23 mouse cellular contexts compared by ENCODE assay signal in the genomic region with DNA sequence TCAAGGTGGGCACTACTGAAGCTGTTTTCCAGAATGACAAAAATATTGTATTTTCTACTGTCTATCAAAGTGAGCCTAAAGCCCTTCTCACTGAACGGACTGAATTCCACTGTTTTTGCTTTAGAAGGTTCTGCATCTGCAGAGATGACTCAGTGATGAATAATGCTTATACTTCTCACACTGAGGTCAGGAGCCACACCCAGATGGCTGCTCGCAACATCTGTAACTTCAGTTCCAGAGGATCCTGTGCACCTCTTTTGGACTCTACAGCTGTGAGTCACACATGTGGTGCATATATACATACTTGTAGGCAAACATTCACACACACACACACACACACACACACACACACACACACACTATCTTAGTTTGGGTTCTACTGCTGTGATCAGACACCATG.
DNase-seq lines count a peak whose midpoint lies in the region; TF ChIP-seq lines count a peak whose summit lies in the region.
"Had no signal": no experiment of that assay in that cellular context is flagged by ENCODE, and none has a peak within 500 bp of the region (broad histone marks: within the 10 kb centered on the region; RNA-seq: fewer than 3 reads in every experiment).

No protein-coding gene starts in this region.

- 0 out of 2 replicates have a peak overlapping the region, but pooled peaks have one; percentile 3 for H3K27ac ChIP-seq in olfactory bulb, adult 2 months (ENCODE audit: insufficient read depth, low read depth, low read length)
- H3K27ac ChIP-seq: embryonic facial prominence, embryonic 10.5 days; embryonic facial prominence, embryonic 13.5 days; forebrain, embryonic 10.5 days; forebrain, embryonic 13.5 days; gastrocnemius, adult 2 months; hindbrain, embryonic 13.5 days; intestine, embryonic 15.5 days had no signal

- peak; percentile 97 for DNase-seq in 3T3-L1 (ENCODE audit: low read depth, low spot score)
- DNase-seq in NIH3T3 (ENCODE audit: low read depth): peak; percentile 63
- DNase-seq in thymus, postnatal 36 days: no peak
- DNase-seq in spleen, postnatal 10 days (ENCODE audit: low spot score in 2 of 2): no peak
- DNase-seq in lung, postnatal 14 days: no peak
- DNase-seq: adrenal gland, postnatal 10 days; B cell, adult 2 months; cerebellum, adult 11-12 months; cerebellum, adult 8-10 months; cerebellum, postnatal 10 days; cerebellum, postnatal 36 days; embryo, embryonic 11 days; forebrain, postnatal 0 days; gastrocnemius, adult 2 months; gastrocnemius, postnatal 14 days; kidney, adult 11 months had no signal

- 36% methylated on average over 2 of the region's 2 CpGs for WGBS in olfactory bulb, adult 2 months

- TF ChIP-seq CTCF in olfactory bulb, adult 2 months (IDR thresholded peaks at IDR 0.05; ENCODE audit: insufficient read depth, low read depth, low read length): no peak

- no peak for TF ChIP-seq POLR2A in olfactory bulb, adult 2 months (IDR thresholded peaks at IDR 0.05; ENCODE audit: insufficient read depth, low read depth, low read length)

- H3K4me1 ChIP-seq in olfactory bulb, adult 2 months (ENCODE audit: control insufficient read depth, insufficient read depth, low read length): peaks cover 5% of the 10 kb centered on the region; the same call in 1 of the 2 replicates
- H3K4me1 ChIP-seq: embryonic facial prominence, embryonic 10.5 days; embryonic facial prominence, embryonic 13.5 days; forebrain, embryonic 10.5 days; forebrain, embryonic 13.5 days; hindbrain, embryonic 13.5 days; intestine, embryonic 15.5 days had no signal

- no peak overlapping the region for H3K4me3 ChIP-seq in olfactory bulb, adult 2 months (ENCODE audit: insufficient read depth, low read depth, low read length)
- H3K4me3 ChIP-seq: embryonic facial prominence, embryonic 10.5 days; embryonic facial prominence, embryonic 13.5 days; forebrain, embryonic 10.5 days; forebrain, embryonic 13.5 days; gastrocnemius, adult 2 months; hindbrain, embryonic 13.5 days; intestine, embryonic 15.5 days had no signal

Comparison
In these comparisons a context has a peak if more than half of its experiments do, and no peak if none do; other contexts are left out.
1. DNase-seq: peak in 3T3-L1 (single experiment) and NIH3T3 (single experiment); none in thymus, postnatal 36 days (0 of 2), spleen, postnatal 10 days (0 of 2) and lung, postnatal 14 days (single experiment).